Mouse (Mus musculus): Measurements from ENCODE around the gene Acsf2.
A peak's percentile ranks its signal among the peaks of the same experiment; 100 is the strongest.
"Not testable (repeated sequence)": the region's sequence is repeated elsewhere in the genome, so short reads cannot be mapped to it uniquely, and the experiment has no call there.

Acsf2 gene

GRCm38 (mm10) chr11:94601321-94602281, at the start of gene Acsf2:
Gene Acsf2 (minus strand): TSS chr11:94601871.
- Histone ChIP-seq H3K4me1 (replicated peaks; ENCODE audit: low read depth, low read length) (peaks cover 37% of the 10 kb centered on the region), H3K36me3 (ENCODE audit: insufficient read depth, low read length) (no peaks in the 10 kb centered on the region), H3K27me3 (ENCODE audit: insufficient read depth, low read length) (peaks cover 34% of the 10 kb centered on the region), H3K4me3 (replicated peaks; ENCODE audit: low read length) (peak within 1 kb of the TSS; percentile 78), H3K9me3 (ENCODE audit: low read length) (no peaks in the 10 kb centered on the region)
- TF ChIP-seq POU5F1 (IDR thresholded peaks at IDR 0.05; ENCODE audit: borderline replicate concordance, low read length) (no peak), CTCF (conservative IDR thresholded peaks at IDR 0.05; ENCODE audit: low read length) (no peak), NANOG (IDR thresholded peaks at IDR 0.05; ENCODE audit: borderline replicate concordance, low read length) (no peak)

- H3K4me1 ChIP-seq (replicated peaks; ENCODE audit: low read depth, low read length) = peaks cover 50% of the 10 kb centered on the region
- H3K27me3 ChIP-seq (ENCODE audit: insufficient read depth, low read length); H3K4me3 ChIP-seq (replicated peaks; ENCODE audit: low read length); H3K9me3 ChIP-seq (ENCODE audit: low read length): not testable (repeated sequence)
- peaks cover 64% of the 10 kb centered on the region for H3K36me3 ChIP-seq (ENCODE audit: insufficient read depth, low read length)
Observed at GRCm38 (mm10) chr11:94651241-94651640, 49.6 kb upstream of the Acsf2 start.

GRCm38 (mm10) chr11:94646457-94646856, 44.8 kb upstream of the Acsf2 start:
- Histone ChIP-seq H3K9me3 (ENCODE audit: low read length) (no peaks in the 10 kb centered on the region), H3K27me3 (ENCODE audit: insufficient read depth, low read length) (no peaks in the 10 kb centered on the region), H3K36me3 (ENCODE audit: insufficient read depth, low read length) (peaks cover 97% of the 10 kb centered on the region), H3K4me3 (replicated peaks; ENCODE audit: low read length) (no peak overlapping the region), H3K4me1 (replicated peaks; ENCODE audit: low read depth, low read length) (peaks cover 50% of the 10 kb centered on the region)
- TF ChIP-seq CTCF (conservative IDR thresholded peaks at IDR 0.05; ENCODE audit: low read length) (no peak), NANOG (IDR thresholded peaks at IDR 0.05; ENCODE audit: borderline replicate concordance, low read length) (no peak), POU5F1 (IDR thresholded peaks at IDR 0.05; ENCODE audit: borderline replicate concordance, low read length) (no peak)

GRCm38 (mm10) chr11:94644461-94645219, 43.0 kb upstream of the Acsf2 start:
- H3K27me3 ChIP-seq (ENCODE audit: insufficient read depth, low read length) = no peaks in the 10 kb centered on the region

GRCm38 (mm10) chr11:94634431-94634830, 32.8 kb upstream of the Acsf2 start:
- no peaks in the 10 kb centered on the region for H3K27me3 ChIP-seq (ENCODE audit: insufficient read depth, low read length)
- H3K36me3 ChIP-seq (ENCODE audit: insufficient read depth, low read length) = peaks cover 88% of the 10 kb centered on the region
- H3K4me1 ChIP-seq (replicated peaks; ENCODE audit: low read depth, low read length) = peaks cover 55% of the 10 kb centered on the region
- no peak for TF ChIP-seq CTCF (conservative IDR thresholded peaks at IDR 0.05; ENCODE audit: low read length)
- no peak for TF ChIP-seq POU5F1 (IDR thresholded peaks at IDR 0.05; ENCODE audit: borderline replicate concordance, low read length)
- TF ChIP-seq NANOG (IDR thresholded peaks at IDR 0.05; ENCODE audit: borderline replicate concordance, low read length) = no peak
- H3K9me3 ChIP-seq (ENCODE audit: low read length) = no peaks in the 10 kb centered on the region
- no peak overlapping the region for H3K4me3 ChIP-seq (replicated peaks; ENCODE audit: low read length)

More at GRCm38 (mm10) chr11:94644461-94645219, 43.0 kb upstream of the Acsf2 start:
- TF ChIP-seq POU5F1 (IDR thresholded peaks at IDR 0.05; ENCODE audit: borderline replicate concordance, low read length) (no peak), CTCF (conservative IDR thresholded peaks at IDR 0.05; ENCODE audit: low read length) (no peak), NANOG (IDR thresholded peaks at IDR 0.05; ENCODE audit: borderline replicate concordance, low read length) (no peak)
- peaks cover 99% of the 10 kb centered on the region for H3K36me3 ChIP-seq (ENCODE audit: insufficient read depth, low read length)
- H3K4me3 ChIP-seq (replicated peaks; ENCODE audit: low read length) = no peak overlapping the region
- H3K4me1 ChIP-seq (replicated peaks; ENCODE audit: low read depth, low read length) = peaks cover 56% of the 10 kb centered on the region
- H3K9me3 ChIP-seq (ENCODE audit: low read length) = no peaks in the 10 kb centered on the region

- no peak for TF ChIP-seq NANOG (IDR thresholded peaks at IDR 0.05; ENCODE audit: borderline replicate concordance, low read length)
- TF ChIP-seq POU5F1 (IDR thresholded peaks at IDR 0.05; ENCODE audit: borderline replicate concordance, low read length) = no peak
- H3K4me3 ChIP-seq (replicated peaks; ENCODE audit: low read length) = no peak overlapping the region
- H3K9me3 ChIP-seq (ENCODE audit: low read length) = no peaks in the 10 kb centered on the region
- H3K36me3 ChIP-seq (ENCODE audit: insufficient read depth, low read length) = peaks cover 73% of the 10 kb centered on the region
- H3K27me3 ChIP-seq (ENCODE audit: insufficient read depth, low read length) = no peaks in the 10 kb centered on the region
- peaks cover 44% of the 10 kb centered on the region for H3K4me1 ChIP-seq (replicated peaks; ENCODE audit: low read depth, low read length)
Observed at GRCm38 (mm10) chr11:94632988-94633387, 31.3 kb upstream of the Acsf2 start.

- H3K27me3 ChIP-seq (ENCODE audit: insufficient read depth, low read length) = no peaks in the 10 kb centered on the region
- no peaks in the 10 kb centered on the region for H3K9me3 ChIP-seq (ENCODE audit: low read length)
- TF ChIP-seq POU5F1 (IDR thresholded peaks at IDR 0.05; ENCODE audit: borderline replicate concordance, low read length) (no peak), NANOG (IDR thresholded peaks at IDR 0.05; ENCODE audit: borderline replicate concordance, low read length) (no peak), CTCF (conservative IDR thresholded peaks at IDR 0.05; ENCODE audit: low read length) (no peak)
- H3K4me1 ChIP-seq (replicated peaks; ENCODE audit: low read depth, low read length) = peaks cover 44% of the 10 kb centered on the region
- H3K4me3 ChIP-seq (replicated peaks; ENCODE audit: low read length) = no peak overlapping the region
- peaks cover 63% of the 10 kb centered on the region for H3K36me3 ChIP-seq (ENCODE audit: insufficient read depth, low read length)
Observed at GRCm38 (mm10) chr11:94631969-94632368, 30.3 kb upstream of the Acsf2 start.

GRCm38 (mm10) chr11:94630199-94631011, 28.7 kb upstream of the Acsf2 start:
- Histone ChIP-seq H3K4me3 (replicated peaks; ENCODE audit: low read length) (peak overlapping the region; percentile 98), H3K27me3 (ENCODE audit: insufficient read depth, low read length) (no peaks in the 10 kb centered on the region), H3K9me3 (ENCODE audit: low read length) (no peaks in the 10 kb centered on the region), H3K4me1 (replicated peaks; ENCODE audit: low read depth, low read length) (peaks cover 44% of the 10 kb centered on the region), H3K36me3 (ENCODE audit: insufficient read depth, low read length) (peaks cover 48% of the 10 kb centered on the region)
- no peak for TF ChIP-seq NANOG (IDR thresholded peaks at IDR 0.05; ENCODE audit: borderline replicate concordance, low read length)
- TF ChIP-seq CTCF (conservative IDR thresholded peaks at IDR 0.05; ENCODE audit: low read length) = no peak
- no peak for TF ChIP-seq POU5F1 (IDR thresholded peaks at IDR 0.05; ENCODE audit: borderline replicate concordance, low read length)
